Mouse (Mus musculus) forebrain, embryonic 13.5 days (tissue): ENCODE measurements at regions not wholly inside any gene's neighbourhood (a gene's known extent, or its start where the extent isn't known, plus 50 kb on each side); places are given as distances from the start of the nearest gene placed in this dataset.

Experiments used
- ATAC-seq: fragments of 200-750 bp; cut with Nextera tagmentation; 2 replicates; pipeline ENCODE4 v1.8.0; 2017
- H3K27ac ChIP-seq: fragments of 300-500 bp; sonication (generic); 2 replicates; pipeline ENCODE4 v1.5.1; 2015; ENCODE audit warnings: inconsistent platforms, mild to moderate bottlenecking, moderate library complexity
- H3K27me3 ChIP-seq: fragments of 300-500 bp; sonication (generic); 2 replicates; pipeline ENCODE4 v1.6.1; 2015; ENCODE audit warnings: mild to moderate bottlenecking, inconsistent platforms
- H3K36me3 ChIP-seq: fragments of 300-500 bp; sonication (generic); 2 replicates; pipeline ENCODE4 v1.6.1; 2015; ENCODE audit warnings: mild to moderate bottlenecking, inconsistent platforms; ENCODE audit not compliant: poor library complexity, severe bottlenecking
- H3K4me1 ChIP-seq: fragments of 300-500 bp; sonication (generic); 2 replicates; pipeline ENCODE4 v1.6.1; 2015; ENCODE audit warnings: inconsistent platforms
- H3K4me2 ChIP-seq: fragments of 300-500 bp; sonication (generic); 2 replicates; pipeline ENCODE4 v1.6.1; 2015; ENCODE audit warnings: inconsistent platforms, mild to moderate bottlenecking, moderate library complexity
- H3K4me3 ChIP-seq: fragments of 300-500 bp; sonication (generic); 2 replicates; pipeline ENCODE4 v1.5.1; 2015; ENCODE audit warnings: mild to moderate bottlenecking, inconsistent platforms
- H3K9ac ChIP-seq: fragments of 300-500 bp; sonication (generic); 2 replicates; pipeline ENCODE4 v1.6.1; 2015; ENCODE audit warnings: mild to moderate bottlenecking, inconsistent platforms
- H3K9me3 ChIP-seq: fragments of 300-500 bp; sonication (generic); replicated peaks from 2 replicates; pipeline ENCODE4 v1.6.1; 2016; ENCODE audit warnings: inconsistent platforms
- WGBS: fragments of 180-500 bp; shearing (Covaris S2); methylation state at CpG from one replicate; pipeline ENCODE4 v1.1.7; 2015; 5-methylcytosine and 5-hydroxymethylcytosine counted together

DNA sequence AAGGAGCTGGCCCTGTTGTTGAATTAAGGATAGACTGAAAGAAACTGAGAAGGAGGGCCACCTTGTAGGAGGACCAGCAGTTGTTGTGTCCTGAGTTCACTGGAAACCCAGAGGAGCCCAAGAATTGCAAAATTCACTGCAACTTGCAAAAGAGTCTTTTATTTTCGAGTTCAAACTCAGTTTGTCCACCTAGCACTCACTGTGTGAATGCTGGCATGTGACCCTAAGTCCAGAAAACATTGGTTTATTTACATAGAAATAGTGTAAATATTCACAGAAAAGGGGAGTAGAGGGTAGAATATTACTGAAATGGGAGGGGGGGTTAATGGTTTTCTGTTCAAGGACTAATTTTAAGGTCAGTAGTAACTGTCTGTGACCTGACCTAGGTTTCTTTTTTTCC is 394.7 kb downstream of the 4933405O20Rik start:
- H3K4me1 ChIP-seq = no peaks in the 10 kb centered on the region
- WGBS = 68% methylated on average over 1 of the region's 1 CpGs
- H3K4me2 ChIP-seq = no peak overlapping the region
- no peaks in the 10 kb centered on the region for H3K36me3 ChIP-seq
- no peak overlapping the region for H3K4me3 ChIP-seq
- H3K9me3 ChIP-seq = no peaks in the 10 kb centered on the region
- no peaks in the 10 kb centered on the region for H3K27me3 ChIP-seq
- H3K9ac ChIP-seq = no peak overlapping the region
- ATAC-seq = no peak
- H3K27ac ChIP-seq = no peak overlapping the region

DNA sequence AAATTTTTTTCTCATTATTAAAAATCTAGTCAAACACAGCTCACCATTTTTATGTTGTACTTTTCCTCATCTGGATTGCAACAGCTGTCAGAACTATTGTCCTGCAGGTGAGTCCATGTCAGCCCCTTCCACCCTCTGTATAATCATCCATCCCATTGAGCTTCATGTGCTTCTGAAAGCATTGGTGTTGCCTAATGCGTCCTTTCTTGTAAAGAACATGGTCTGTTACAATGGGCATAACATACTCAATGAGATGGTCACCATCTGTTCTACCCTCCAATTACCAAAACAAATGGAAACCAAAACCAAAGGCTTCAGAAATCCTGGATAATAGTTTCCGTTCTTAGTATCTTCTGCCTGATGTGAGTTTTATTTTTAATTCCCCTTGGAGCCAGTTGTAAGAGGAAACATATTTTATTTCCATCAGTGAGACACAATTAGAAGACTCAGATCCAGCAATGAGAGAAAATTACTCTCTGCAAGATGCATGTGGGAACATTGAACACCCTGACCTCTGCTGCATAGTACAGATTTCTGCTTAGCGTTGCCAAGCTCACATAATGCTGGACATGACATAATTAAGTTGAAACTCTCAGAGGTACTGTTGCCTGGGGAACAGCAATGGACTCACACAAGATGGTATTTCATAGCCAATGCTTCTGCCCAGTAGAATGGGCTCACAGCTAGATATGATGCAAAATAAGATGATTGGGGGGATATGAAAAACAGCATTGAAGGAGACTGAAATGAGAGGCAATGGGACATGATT is 443.1 kb downstream of the 4933405O20Rik start:
- Histone ChIP-seq H3K4me1 (no peaks in the 10 kb centered on the region), H3K4me2 (no peak overlapping the region), H3K9ac (no peak overlapping the region), H3K27me3 (no peaks in the 10 kb centered on the region), H3K27ac (no peak overlapping the region), H3K36me3 (no peaks in the 10 kb centered on the region), H3K4me3 (no peak overlapping the region), H3K9me3 (no peaks in the 10 kb centered on the region)
- peak; percentile 50; the same call in 1 of the 2 replicates for ATAC-seq
- 55% methylated on average over 3 of the region's 3 CpGs for WGBS

DNA sequence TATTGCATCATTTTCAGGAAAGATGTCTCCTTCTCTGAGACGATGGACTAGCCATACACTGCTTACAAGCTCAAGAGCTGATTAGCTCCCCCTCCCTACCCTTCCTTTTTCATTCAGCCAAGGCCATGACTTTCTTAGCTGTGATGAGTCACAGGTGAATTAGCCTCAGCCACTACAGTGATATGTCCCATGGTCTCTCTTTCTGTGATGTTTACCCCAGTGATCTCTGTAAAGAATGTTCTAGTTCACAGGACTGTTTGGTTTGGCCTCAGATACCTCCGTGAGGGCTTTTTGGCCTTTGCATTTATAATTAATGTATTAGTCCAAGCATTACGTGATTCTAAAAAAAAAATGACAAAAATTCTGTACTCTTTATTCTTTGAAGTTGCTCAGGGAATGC is 452.5 kb downstream of the 4933405O20Rik start:
- H3K27ac ChIP-seq = no peak overlapping the region
- H3K4me3 ChIP-seq = no peak overlapping the region
- no peaks in the 10 kb centered on the region for H3K36me3 ChIP-seq
- no peak overlapping the region for H3K9ac ChIP-seq
- WGBS = 86% methylated on average over 3 of the region's 3 CpGs
- no peaks in the 10 kb centered on the region for H3K9me3 ChIP-seq
- H3K4me1 ChIP-seq = no peaks in the 10 kb centered on the region
- no peak overlapping the region for H3K4me2 ChIP-seq
- H3K27me3 ChIP-seq = no peaks in the 10 kb centered on the region
- ATAC-seq = no peak

DNA sequence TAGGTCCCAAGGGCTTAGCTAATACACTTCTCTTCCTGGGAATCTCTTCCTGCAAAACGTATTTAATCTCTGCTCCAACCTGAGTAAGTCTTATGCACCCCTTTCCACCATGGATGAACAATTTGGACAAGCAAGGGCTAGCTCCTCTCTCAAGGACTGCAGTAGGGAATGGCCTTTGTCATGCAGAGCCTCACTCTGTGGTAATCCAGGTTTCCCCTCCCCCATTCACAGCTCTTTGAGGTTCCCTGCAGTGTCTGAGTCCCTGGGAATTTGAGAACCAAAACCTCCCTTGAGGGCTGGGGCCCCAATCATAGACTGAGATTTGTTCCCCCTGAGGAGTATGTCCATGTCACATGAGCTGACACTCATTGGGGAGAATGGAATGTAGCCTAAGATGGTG is 442.5 kb upstream of the Ano5 start:
- Histone ChIP-seq H3K36me3 (no peaks in the 10 kb centered on the region), H3K4me1 (no peaks in the 10 kb centered on the region), H3K4me2 (no peak overlapping the region), H3K27me3 (no peaks in the 10 kb centered on the region), H3K9me3 (no peaks in the 10 kb centered on the region), H3K9ac (no peak overlapping the region), H3K27ac (no peak overlapping the region), H3K4me3 (no peak overlapping the region)
- WGBS = 13% methylated on average over 1 of the region's 1 CpGs
- no peak for ATAC-seq

DNA sequence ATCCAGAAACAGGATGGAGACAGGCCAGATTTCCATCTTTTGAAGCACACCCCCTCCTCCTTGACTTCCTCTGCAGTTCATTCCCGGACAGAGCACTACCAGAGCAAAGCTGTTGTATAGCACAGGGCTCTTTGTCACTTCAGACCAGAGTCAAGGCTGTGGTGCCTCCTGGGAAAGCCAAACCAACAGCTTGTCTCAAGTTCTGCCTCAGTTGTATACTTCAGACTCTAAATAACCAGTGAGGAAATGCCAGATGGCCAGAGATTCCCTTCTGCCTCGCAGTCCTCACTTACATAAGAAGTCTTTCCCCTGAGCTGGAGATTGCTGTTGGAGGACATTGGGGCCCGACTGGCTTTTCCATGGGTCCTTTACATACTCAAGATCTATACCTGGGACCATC is 417.1 kb upstream of the Ano5 start:
- no peaks in the 10 kb centered on the region for H3K36me3 ChIP-seq
- H3K4me1 ChIP-seq = no peaks in the 10 kb centered on the region
- 89% methylated on average over 3 of the region's 3 CpGs for WGBS
- no peak overlapping the region for H3K4me2 ChIP-seq
- H3K27me3 ChIP-seq = no peaks in the 10 kb centered on the region
- H3K9ac ChIP-seq = no peak overlapping the region
- no peak overlapping the region for H3K27ac ChIP-seq
- H3K9me3 ChIP-seq = no peaks in the 10 kb centered on the region
- no peak overlapping the region for H3K4me3 ChIP-seq
- ATAC-seq = no peak

DNA sequence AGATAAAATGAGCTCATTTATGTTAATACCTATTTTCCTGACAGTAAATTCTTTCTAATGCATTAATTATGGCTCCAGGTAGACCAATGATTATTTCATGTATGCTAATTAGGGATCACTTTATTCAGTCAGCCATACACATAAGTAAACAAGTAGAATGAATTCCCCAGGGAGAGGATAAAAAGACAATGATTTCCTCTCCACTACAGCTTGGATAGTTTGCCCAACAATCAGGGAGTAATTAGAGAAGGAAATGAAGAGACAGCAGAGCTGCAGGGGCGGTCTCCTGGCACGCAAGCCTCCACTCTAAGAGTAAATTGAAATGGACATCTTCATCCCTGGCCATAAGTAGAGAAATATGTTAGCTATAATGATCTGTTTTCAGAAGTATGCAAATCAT is 409.7 kb upstream of the Ano5 start:
- 42% methylated on average over 2 of the region's 2 CpGs for WGBS
- H3K27me3 ChIP-seq = no peaks in the 10 kb centered on the region
- no peak for ATAC-seq
- no peak overlapping the region for H3K9ac ChIP-seq
- H3K27ac ChIP-seq = no peak overlapping the region
- no peak overlapping the region for H3K4me3 ChIP-seq
- no peaks in the 10 kb centered on the region for H3K9me3 ChIP-seq
- H3K4me1 ChIP-seq = no peaks in the 10 kb centered on the region
- H3K4me2 ChIP-seq = no peak overlapping the region
- no peaks in the 10 kb centered on the region for H3K36me3 ChIP-seq

DNA sequence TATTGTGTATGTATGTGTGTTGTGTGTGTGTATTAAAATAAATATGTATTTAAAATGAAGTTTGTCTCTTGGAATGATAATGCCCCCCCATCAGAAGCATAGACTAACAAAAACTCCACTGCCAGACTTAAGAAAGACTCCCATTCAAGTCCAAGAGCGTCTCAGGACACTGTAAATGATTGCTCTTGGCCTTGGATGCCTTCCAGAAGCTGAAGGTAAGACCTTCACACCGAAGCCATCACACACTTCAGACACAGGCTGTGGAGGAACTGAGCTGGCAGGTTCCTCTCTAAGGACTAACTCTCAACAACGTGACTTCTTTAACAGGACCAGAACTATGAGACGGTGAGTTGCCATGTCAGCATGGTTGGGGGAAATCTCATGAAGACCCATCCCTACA is 370.0 kb upstream of the Ano5 start:
- no peaks in the 10 kb centered on the region for H3K36me3 ChIP-seq
- H3K4me3 ChIP-seq = no peak overlapping the region
- no peaks in the 10 kb centered on the region for H3K4me1 ChIP-seq
- WGBS = 81% methylated on average over 4 of the region's 4 CpGs
- H3K27me3 ChIP-seq = no peaks in the 10 kb centered on the region
- no peak overlapping the region for H3K9ac ChIP-seq
- ATAC-seq = no peak
- H3K27ac ChIP-seq = no peak overlapping the region
- H3K4me2 ChIP-seq = no peak overlapping the region
- no peaks in the 10 kb centered on the region for H3K9me3 ChIP-seq

DNA sequence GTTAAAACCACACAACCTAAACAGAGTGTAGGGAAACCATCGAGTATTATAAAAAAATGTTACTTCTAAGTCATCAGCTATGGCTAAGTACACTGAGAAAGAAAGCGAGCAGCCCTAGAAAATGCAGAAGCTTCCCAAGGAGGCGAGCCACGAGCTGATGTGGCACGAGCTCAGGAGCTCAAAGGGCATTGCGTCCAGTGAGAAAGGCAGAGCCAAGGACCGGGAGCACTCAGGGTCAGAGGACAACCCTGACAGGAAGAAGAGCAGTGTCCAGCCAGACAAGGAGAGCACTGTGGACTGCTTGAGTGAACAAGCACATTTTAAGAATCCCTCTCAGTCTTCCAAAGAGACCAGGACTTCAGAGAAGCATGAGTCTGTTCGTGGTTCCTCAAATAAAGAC is 335.6 kb upstream of the Ano5 start:
- no peak overlapping the region for H3K4me3 ChIP-seq
- no peak overlapping the region for H3K9ac ChIP-seq
- no peak overlapping the region for H3K27ac ChIP-seq
- H3K9me3 ChIP-seq = no peaks in the 10 kb centered on the region
- no peaks in the 10 kb centered on the region for H3K4me1 ChIP-seq
- WGBS = 48% methylated on average over 8 of the region's 8 CpGs
- no peak for ATAC-seq
- no peak overlapping the region for H3K4me2 ChIP-seq
- no peaks in the 10 kb centered on the region for H3K27me3 ChIP-seq
- H3K36me3 ChIP-seq = no peaks in the 10 kb centered on the region

DNA sequence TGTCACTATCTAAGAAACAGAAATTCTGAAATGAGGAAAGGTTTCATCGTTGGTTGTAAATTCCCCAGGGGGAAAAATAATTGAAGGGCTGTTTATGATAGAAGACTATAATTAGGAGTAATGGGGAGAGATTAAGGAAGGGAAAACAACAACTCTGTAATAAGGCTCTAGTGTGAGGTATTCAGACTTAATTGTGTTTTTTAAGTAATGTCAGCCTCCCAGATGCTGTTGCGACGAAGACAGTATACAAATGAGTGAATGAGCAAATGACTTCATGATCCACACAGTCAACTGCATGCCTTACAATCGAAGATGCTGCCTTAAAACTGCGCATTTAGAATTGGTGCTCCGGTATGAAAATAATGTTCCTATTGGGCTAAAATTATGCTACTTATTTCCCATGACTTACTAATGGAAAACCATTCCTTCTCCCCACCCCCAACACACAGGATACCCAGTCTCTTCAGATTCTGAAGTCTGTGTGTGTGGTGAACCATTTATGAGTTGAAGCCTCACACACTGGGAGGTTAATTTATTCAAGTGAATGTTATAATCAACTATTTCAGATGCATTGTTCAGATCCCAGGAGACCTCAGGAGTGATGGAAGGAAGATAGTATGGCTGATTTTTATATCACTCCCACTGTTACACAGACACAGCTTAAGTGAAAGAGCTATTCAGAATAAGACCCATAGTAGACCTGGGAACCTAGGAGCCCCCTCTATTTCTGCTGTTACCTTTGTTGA is 295.2 kb upstream of the Ano5 start:
- Histone ChIP-seq H3K9ac (no peak overlapping the region), H3K27me3 (no peaks in the 10 kb centered on the region), H3K27ac (no peak overlapping the region), H3K4me2 (no peak overlapping the region), H3K36me3 (no peaks in the 10 kb centered on the region), H3K4me3 (no peak overlapping the region), H3K4me1 (no peaks in the 10 kb centered on the region), H3K9me3 (no peaks in the 10 kb centered on the region)
- ATAC-seq = peak; percentile 72
- 66% methylated on average over 6 of the region's 6 CpGs for WGBS

DNA sequence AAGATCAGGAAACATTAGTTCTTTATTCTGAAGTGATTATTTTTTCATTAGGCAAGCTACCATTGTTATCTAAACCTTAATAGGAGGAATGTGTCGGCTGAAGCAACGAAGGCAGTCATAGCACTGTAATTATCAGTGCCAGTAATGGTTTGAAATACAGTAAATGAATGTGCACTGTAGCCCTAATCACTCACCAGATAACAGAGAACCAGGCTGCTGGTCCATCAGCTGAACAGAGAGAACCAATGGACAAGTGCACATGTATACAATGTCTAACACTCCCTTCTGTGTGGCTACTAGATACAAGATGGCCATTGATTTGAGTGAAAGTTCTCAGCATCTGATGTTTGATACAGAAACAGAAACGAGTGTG is 294.6 kb upstream of the Ano5 start:
- Histone ChIP-seq H3K27me3 (no peaks in the 10 kb centered on the region), H3K4me1 (no peaks in the 10 kb centered on the region), H3K27ac (no peak overlapping the region), H3K36me3 (no peaks in the 10 kb centered on the region), H3K9me3 (no peaks in the 10 kb centered on the region), H3K4me3 (no peak overlapping the region), H3K9ac (no peak overlapping the region), H3K4me2 (no peak overlapping the region)
- 55% methylated on average over 3 of the region's 3 CpGs for WGBS
- ATAC-seq = peak; percentile 30; the same call in 1 of the 2 replicates

DNA sequence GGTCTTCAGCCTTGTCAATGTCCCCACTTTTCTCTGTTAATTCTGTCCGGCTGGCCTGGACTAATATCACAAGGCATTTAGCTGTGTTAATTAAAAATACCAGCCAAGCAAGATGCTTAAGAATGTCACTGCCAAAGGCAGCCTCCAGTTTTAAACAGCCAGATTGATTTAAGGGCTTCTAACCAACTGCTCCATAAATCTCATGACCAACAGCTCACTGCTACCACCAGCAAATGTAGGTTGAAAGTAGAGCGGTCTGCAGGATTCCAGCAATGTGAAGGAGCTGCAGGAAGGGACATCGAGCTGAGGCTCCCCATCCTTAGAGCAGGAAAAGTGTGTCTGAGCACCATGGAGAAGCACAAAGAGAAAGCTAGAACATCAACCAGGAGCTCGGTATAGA is 289.5 kb upstream of the Ano5 start:
- H3K9me3 ChIP-seq = no peaks in the 10 kb centered on the region
- no peak for ATAC-seq
- no peaks in the 10 kb centered on the region for H3K4me1 ChIP-seq
- H3K27me3 ChIP-seq = no peaks in the 10 kb centered on the region
- no peak overlapping the region for H3K4me2 ChIP-seq
- H3K36me3 ChIP-seq = no peaks in the 10 kb centered on the region
- WGBS = 91% methylated on average over 4 of the region's 4 CpGs
- no peak overlapping the region for H3K27ac ChIP-seq
- H3K4me3 ChIP-seq = no peak overlapping the region
- no peak overlapping the region for H3K9ac ChIP-seq

DNA sequence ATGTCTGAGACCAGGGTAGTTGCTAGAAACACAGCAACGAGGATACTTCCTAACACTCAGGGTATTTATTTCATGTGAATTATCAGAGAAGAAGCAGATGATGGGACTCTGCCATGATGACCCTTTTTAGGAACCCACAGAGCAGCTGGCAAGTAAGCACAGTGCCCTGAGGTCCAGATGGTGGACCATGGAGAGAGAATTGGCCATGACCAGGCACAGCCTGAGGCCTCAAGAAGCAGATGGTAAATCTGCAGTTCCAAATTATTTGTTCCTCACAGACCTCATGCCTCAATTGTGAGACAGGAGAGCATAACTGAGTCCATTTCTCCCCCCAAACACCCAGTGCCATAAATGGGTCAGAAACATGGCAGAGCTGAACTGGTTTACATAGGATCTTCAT is 289.0 kb upstream of the Ano5 start:
- Histone ChIP-seq H3K27ac (no peak overlapping the region), H3K9me3 (no peaks in the 10 kb centered on the region), H3K4me3 (no peak overlapping the region), H3K4me1 (no peaks in the 10 kb centered on the region), H3K4me2 (no peak overlapping the region), H3K27me3 (no peaks in the 10 kb centered on the region), H3K36me3 (no peaks in the 10 kb centered on the region), H3K9ac (no peak overlapping the region)
- 85% methylated on average over 1 of the region's 1 CpGs for WGBS
- ATAC-seq = no peak

DNA sequence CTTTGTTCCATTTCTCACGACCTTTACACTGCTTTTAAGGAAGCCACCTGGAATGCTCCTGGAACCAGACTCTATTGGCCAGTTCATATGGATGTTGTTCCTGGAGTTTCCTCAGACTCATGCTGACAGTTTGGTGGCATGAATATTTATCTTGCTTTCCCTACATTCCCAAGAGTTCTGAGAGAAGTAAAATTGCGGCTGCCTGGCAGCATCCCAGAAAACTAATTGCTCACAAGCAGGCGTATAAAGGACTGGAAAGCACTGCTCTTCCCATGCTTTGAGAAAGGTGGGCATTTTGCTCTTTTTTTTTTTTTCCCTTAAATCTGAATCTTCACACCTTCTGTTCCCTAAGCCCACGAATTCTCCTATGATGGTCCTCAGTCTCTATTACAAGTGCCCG is 283.7 kb upstream of the Ano5 start:
- no peaks in the 10 kb centered on the region for H3K27me3 ChIP-seq
- H3K9me3 ChIP-seq = no peaks in the 10 kb centered on the region
- ATAC-seq = no peak
- no peak overlapping the region for H3K4me2 ChIP-seq
- no peak overlapping the region for H3K4me3 ChIP-seq
- no peaks in the 10 kb centered on the region for H3K36me3 ChIP-seq
- WGBS = 72% methylated on average over 5 of the region's 5 CpGs
- no peaks in the 10 kb centered on the region for H3K4me1 ChIP-seq
- H3K9ac ChIP-seq = no peak overlapping the region
- H3K27ac ChIP-seq = no peak overlapping the region
